Mouse (Mus musculus) adrenal gland, postnatal 14 days (tissue): Measurements from ENCODE around the gene Gm3285. TPM values are rescaled to one million over a fixed set of nuclear protein-coding genes. Genes with fewer than 3 reads are reported as not detected.

Experiments
- DNase-seq: peaks from one replicate; pipeline ENCODE4 v3.0.0; 2021; ENCODE audit warnings: mixed read lengths
- total RNA-seq: library from RNA; stranded (reverse); gene quantifications from 2 replicates; pipeline ENCODE4 v1.2.3, GENCODE M21; 2021

The Gm3285 gene
- total RNA-seq, 1 experiment from 2014 or later = not detected

- no peak for DNase-seq
Observed at GRCm38 (mm10) chr10:77900903-77901818, 39.4 kb downstream of the Gm3285 start.

- no peak for DNase-seq
Observed at GRCm38 (mm10) chr10:77901871-77902210, 40.1 kb downstream of the Gm3285 start.

- DNase-seq = peak; percentile 84
Observed at GRCm38 (mm10) chr10:77902211-77902893, 40.6 kb downstream of the Gm3285 start, which contains the start of gene Lrrc3. TSS of gene Lrrc3 (minus strand) at chr10:77902536.

- peak; percentile 65 for DNase-seq
Observed at GRCm38 (mm10) chr10:77902894-77903715, 41.3 kb downstream of the Gm3285 start.

Other genes with a start within 250 kb of the Gm3285 start
- 49.8 and 50.2 TPM in 2 replicates for gene Ube2g2, start 239.7 kb upstream of the Gm3285 start, total RNA-seq
- gene Tspear, start 175.4 kb upstream of the Gm3285 start, total RNA-seq = 0.41 TPM in 1 of 2 replicates, not detected in the other
- not detected in 2 replicates for gene Gm19402, start 171.2 kb upstream of the Gm3285 start, total RNA-seq
- gene Gm9508, start 164.7 kb upstream of the Gm3285 start, total RNA-seq = not detected in 2 replicates
- gene Gm10272, start 155.3 kb upstream of the Gm3285 start, total RNA-seq = not detected in 2 replicates
- not detected in 2 replicates for gene Gm10024, start 150.5 kb upstream of the Gm3285 start, total RNA-seq
- not detected in 2 replicates for gene Gm10142, start 146.2 kb upstream of the Gm3285 start, total RNA-seq
- not detected in 2 replicates for gene Krtap12-1, start 141.4 kb upstream of the Gm3285 start, total RNA-seq
- not detected in 2 replicates for gene Gm10100, start 135.5 kb upstream of the Gm3285 start, total RNA-seq
- not detected in 2 replicates for gene Gm18596, start 119.3 kb upstream of the Gm3285 start, total RNA-seq
- not detected in 2 replicates for gene Gm9736, start 110.6 kb upstream of the Gm3285 start, total RNA-seq
- gene Gm3233, start 102.3 kb upstream of the Gm3285 start, total RNA-seq = not detected in 2 replicates
- gene Gm3238, start 90.7 kb upstream of the Gm3285 start, total RNA-seq = not detected in 2 replicates
- gene Gm7138, start 85.0 kb upstream of the Gm3285 start, total RNA-seq = not detected in 2 replicates
- gene Gm3250, start 79.4 kb upstream of the Gm3285 start, total RNA-seq = not detected in 2 replicates
- not detected in 2 replicates for gene Gm7137, start 73.8 kb upstream of the Gm3285 start, total RNA-seq
- gene Gm9639, start 66.9 kb upstream of the Gm3285 start, total RNA-seq = not detected in 2 replicates
- gene Gm19668, start 62.8 kb upstream of the Gm3285 start, total RNA-seq = not detected in 2 replicates
- not detected in 2 replicates for gene Gm9507, start 50.1 kb upstream of the Gm3285 start, total RNA-seq
- gene Gm2696, start 47.3 kb upstream of the Gm3285 start, total RNA-seq = not detected in 2 replicates
- not detected in 2 replicates for gene Krtap10-4, start 34.9 kb upstream of the Gm3285 start, total RNA-seq
- not detected in 2 replicates for gene Krtap10-10, start 26.0 kb upstream of the Gm3285 start, total RNA-seq
- gene Gm36176, start 15.2 kb upstream of the Gm3285 start, total RNA-seq = not detected in 2 replicates
- gene Gm10318, start 9.1 kb upstream of the Gm3285 start, total RNA-seq = not detected in 2 replicates
- gene Lrrc3, start 40.6 kb downstream of the Gm3285 start, total RNA-seq = 7.6 and 14.0 TPM in 2 replicates
- 2.4 and 4.8 TPM in 2 replicates for gene Trpm2, start 108.6 kb downstream of the Gm3285 start, total RNA-seq
- 15.4 and 17.5 TPM in 2 replicates for gene 1810043G02Rik, start 116.5 kb downstream of the Gm3285 start, total RNA-seq
- 144 and 165 TPM in 2 replicates for gene Pfkl, start 148.1 kb downstream of the Gm3285 start, total RNA-seq
- 7.2 and 8.4 TPM in 2 replicates for gene Dnmt3l, start 180.0 kb downstream of the Gm3285 start, total RNA-seq
- gene Aire, start 181.6 kb downstream of the Gm3285 start, total RNA-seq = not detected in 2 replicates
- 9.8 and 19.8 TPM in 2 replicates for gene Icosl, start 207.3 kb downstream of the Gm3285 start, total RNA-seq